ENCODE assay signal across 15 mouse cellular contexts in the genomic region with DNA sequence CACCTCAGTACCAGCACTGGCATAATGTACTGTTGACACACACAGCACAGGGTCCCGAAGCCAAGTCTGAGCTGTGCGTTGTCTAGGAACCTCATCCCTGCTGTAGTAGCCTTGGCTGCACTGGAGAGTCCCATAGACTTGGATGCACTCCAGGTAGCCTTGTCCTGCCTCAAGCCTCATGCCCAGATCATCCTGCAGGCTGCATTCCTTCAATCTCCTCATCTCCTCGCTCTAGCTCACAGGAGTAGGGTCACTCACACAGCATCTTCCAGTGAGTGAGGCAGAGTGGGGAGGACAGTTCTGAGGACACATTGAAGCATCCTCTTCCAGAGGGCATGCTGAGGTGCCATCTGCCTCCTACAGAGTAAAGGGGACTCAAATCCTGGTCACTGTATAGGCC.
"Had no signal": no experiment of that assay in that cellular context is flagged by ENCODE, and none has a peak within 500 bp of the region (broad histone marks: within the 10 kb centered on the region; RNA-seq: fewer than 3 reads in every experiment).

No protein-coding gene starts in this region.

- H3K27me3 ChIP-seq: limb, embryonic 13.5 days; midbrain, embryonic 12.5 days; neural tube, embryonic 13.5 days had no signal

- H3K27ac ChIP-seq: limb, embryonic 13.5 days; liver, embryonic 14.5 days; midbrain, embryonic 12.5 days; neural tube, embryonic 13.5 days had no signal

- H3K4me3 ChIP-seq: limb, embryonic 13.5 days; midbrain, embryonic 12.5 days; neural tube, embryonic 13.5 days had no signal

- ATAC-seq: lung, postnatal 0 days; midbrain, embryonic 16.5 days had no signal

- DNase-seq: kidney, adult 8-10 months; kidney, postnatal 25 days; layer of hippocampus, adult 9-11 months; layer of hippocampus, postnatal 36 days; left cerebral cortex, postnatal 4 days; lung, adult 18-20 months; lung, postnatal 4 days; right cerebral cortex, adult 18-20 months; right cerebral cortex, postnatal 25 days had no signal
